7 mouse cellular contexts compared by ENCODE assay signal in the genomic region with DNA sequence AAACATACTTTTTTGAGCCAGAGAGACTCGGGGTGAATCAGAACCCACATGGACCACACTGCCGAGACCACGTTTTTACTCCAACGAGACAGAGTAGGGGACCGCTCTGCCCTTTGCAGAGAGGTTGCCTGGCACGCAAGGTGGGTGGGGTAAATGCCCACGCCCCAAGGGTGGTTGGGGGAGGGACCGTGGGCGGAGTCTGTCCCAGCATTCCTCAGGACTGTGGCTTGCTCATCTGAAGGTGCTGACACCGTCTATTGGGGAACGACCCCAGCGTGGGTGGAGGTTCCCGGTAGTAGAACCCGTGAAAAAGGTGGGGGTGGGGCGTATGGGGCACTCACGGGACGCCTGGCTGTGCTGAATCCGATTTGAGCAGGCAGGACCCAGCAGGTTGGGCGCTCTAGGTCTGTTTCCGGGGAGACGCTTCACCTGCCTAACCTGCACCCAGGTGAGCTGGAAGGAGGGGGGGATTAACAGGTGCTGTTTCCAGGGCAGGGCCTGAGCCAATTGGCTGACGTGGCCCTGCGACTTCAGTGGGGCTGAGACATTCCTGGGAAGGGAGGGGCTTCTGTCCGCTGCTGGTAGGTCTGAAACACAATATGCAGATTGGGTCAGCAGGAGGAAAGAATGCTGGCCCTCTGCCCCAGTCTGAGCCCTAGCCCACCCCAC. TPM values are rescaled to one million over a fixed set of nuclear protein-coding genes. Genes with fewer than 3 reads are reported as not detected.
DNase-seq lines count a peak whose midpoint lies in the region; ATAC-seq lines count a peak whose summit lies in the region.

Gene Tmem125 (minus strand): TSS at position 453 of the 669 bp plus-strand sequence.

- H3K27me3 ChIP-seq in forebrain, embryonic 12.5 days = peaks cover 20% of the 10 kb centered on the region
- H3K27me3 ChIP-seq in hindbrain, embryonic 15.5 days = no peaks in the 10 kb centered on the region
- H3K27me3 ChIP-seq in limb, embryonic 15.5 days = peaks cover 4% of the 10 kb centered on the region; the same call in 1 of the 2 replicates
- H3K27me3 ChIP-seq in midbrain, embryonic 14.5 days (ENCODE audit: control insufficient read depth, insufficient read depth, low read length) = no peaks in the 10 kb centered on the region

- 0 out of 2 replicates have a peak, but pooled peaks have one; percentile 33 for ATAC-seq in forebrain, embryonic 12.5 days (ENCODE audit: low FRiP score)
- ATAC-seq in hindbrain, embryonic 15.5 days (ENCODE audit: low FRiP score, low read depth) = peak; percentile 42; the same call in 1 of the 2 replicates
- peak; percentile 56; the same call in 1 of the 2 replicates for ATAC-seq in limb, embryonic 15.5 days (ENCODE audit: insufficient number of reproducible peaks, low FRiP score, low TSS enrichment, low read depth)
- peak; percentile 55; the same call in 1 of the 2 replicates for ATAC-seq in midbrain, embryonic 14.5 days (ENCODE audit: low FRiP score, low TSS enrichment)

- peaks cover 9% of the 10 kb centered on the region; the same call in 1 of the 2 replicates for H3K4me1 ChIP-seq in forebrain, embryonic 12.5 days
- H3K4me1 ChIP-seq in hindbrain, embryonic 15.5 days (replicated peaks) = peaks cover 7% of the 10 kb centered on the region; the same call in 1 of the 2 replicates
- H3K4me1 ChIP-seq in limb, embryonic 15.5 days = peaks cover 19% of the 10 kb centered on the region
- 0 out of 2 replicates have a peak, but pooled peaks cover 7% of the 10 kb centered on the region for H3K4me1 ChIP-seq in midbrain, embryonic 14.5 days (ENCODE audit: control insufficient read depth, insufficient read depth, low read length)

- peak within 1 kb of the TSS; percentile 57 for H3K4me2 ChIP-seq in forebrain, embryonic 12.5 days
- peak within 1 kb of the TSS; percentile 63 for H3K4me2 ChIP-seq in hindbrain, embryonic 15.5 days
- H3K4me2 ChIP-seq in limb, embryonic 15.5 days = peak within 1 kb of the TSS; percentile 57
- peak within 1 kb of the TSS; percentile 58 for H3K4me2 ChIP-seq in midbrain, embryonic 14.5 days (ENCODE audit: low read length)

- 2% methylated on average over 24 of the region's 24 CpGs for WGBS in forebrain, embryonic 12.5 days
- WGBS in hindbrain, embryonic 15.5 days = 2% methylated on average over 24 of the region's 24 CpGs
- 5% methylated on average over 24 of the region's 24 CpGs for WGBS in limb, embryonic 15.5 days
- 3% methylated on average over 24 of the region's 24 CpGs for WGBS in midbrain, embryonic 14.5 days

- no peak within 1 kb of the TSS for H3K27ac ChIP-seq in forebrain, embryonic 12.5 days
- H3K27ac ChIP-seq in hindbrain, embryonic 15.5 days (replicated peaks) = no peak within 1 kb of the TSS
- H3K27ac ChIP-seq in limb, embryonic 15.5 days = peak within 1 kb of the TSS; percentile 78
- no peak within 1 kb of the TSS for H3K27ac ChIP-seq in midbrain, embryonic 14.5 days (replicated peaks; ENCODE audit: low read depth, low read length)

- peak within 1 kb of the TSS; percentile 29 for H3K4me3 ChIP-seq in forebrain, embryonic 12.5 days (replicated peaks)
- peak within 1 kb of the TSS; percentile 35 for H3K4me3 ChIP-seq in hindbrain, embryonic 15.5 days
- H3K4me3 ChIP-seq in limb, embryonic 15.5 days = peak within 1 kb of the TSS; percentile 34
- peak within 1 kb of the TSS; percentile 30 for H3K4me3 ChIP-seq in midbrain, embryonic 14.5 days (replicated peaks; ENCODE audit: low read depth, low read length)

- H3K9ac ChIP-seq in forebrain, embryonic 12.5 days = no peak within 1 kb of the TSS; the same call in 1 of the 2 replicates
- H3K9ac ChIP-seq in hindbrain, embryonic 15.5 days = peak within 1 kb of the TSS; percentile 10; the same call in 1 of the 2 replicates
- H3K9ac ChIP-seq in limb, embryonic 15.5 days = no peak within 1 kb of the TSS
- H3K9ac ChIP-seq in midbrain, embryonic 14.5 days (replicated peaks; ENCODE audit: low read length) = peak within 1 kb of the TSS; percentile 36; the same call in 1 of the 2 replicates

- 0 out of 2 replicates have a peak, but pooled peaks cover 3% of the 10 kb centered on the region for H3K9me3 ChIP-seq in forebrain, embryonic 12.5 days
- H3K9me3 ChIP-seq in hindbrain, embryonic 15.5 days = 0 out of 2 replicates have a peak, but pooled peaks cover 4% of the 10 kb centered on the region
- no peaks in the 10 kb centered on the region for H3K9me3 ChIP-seq in limb, embryonic 15.5 days
- no peaks in the 10 kb centered on the region for H3K9me3 ChIP-seq in midbrain, embryonic 14.5 days (ENCODE audit: control insufficient read depth, low read length)

- no peaks in the 10 kb centered on the region for H3K36me3 ChIP-seq in forebrain, embryonic 12.5 days (replicated peaks)
- H3K36me3 ChIP-seq in hindbrain, embryonic 15.5 days = no peaks in the 10 kb centered on the region
- H3K36me3 ChIP-seq in limb, embryonic 15.5 days = no peaks in the 10 kb centered on the region
- no peaks in the 10 kb centered on the region for H3K36me3 ChIP-seq in midbrain, embryonic 14.5 days (ENCODE audit: control insufficient read depth, insufficient read depth, low read length)

- DNase-seq in ES-CJ7 (ENCODE audit: low read depth, low spot score) (peak; percentile 81), WW6 (ENCODE audit: low read depth, low spot score) (peak; percentile 49)
- DNase-seq in midbrain, embryonic 14.5 days = peak; percentile 1
- peak; percentile 70 for DNase-seq in thymus, postnatal 14 days

RNA-seq across cellular contexts. Expression of gene Tmem125, which starts in this region (rescaled TPM):
- 0.36 TPM in 1 of 2 replicates, not detected in the other for polyA plus RNA-seq in forebrain, embryonic 12.5 days (2016; fragmentation: Nextera tagmentation; extraction: Ambion mirVana)
- polyA plus RNA-seq in hindbrain, embryonic 15.5 days (2015; fragmentation: Nextera tagmentation; extraction: Ambion mirVana) = 0.18 and 0.22 TPM in 2 replicates
- polyA plus RNA-seq in limb, embryonic 15.5 days (2015; fragmentation: Nextera tagmentation; extraction: Ambion mirVana) = 22.9 and 23.0 TPM in 2 replicates
- polyA plus RNA-seq in midbrain, embryonic 14.5 days (2014; fragmentation: Nextera tagmentation; extraction: Ambion mirVana) = not detected in 2 replicates

Comparison
In these comparisons a context has a peak if more than half of its experiments do, and no peak if none do; other contexts are left out.
1. RNA of gene Tmem125 (polyA plus RNA-seq): 22.9 to 23.0 TPM in limb, embryonic 15.5 days; 0.18 to 0.22 TPM in hindbrain, embryonic 15.5 days, 0.36 TPM in forebrain, embryonic 12.5 days and not detected in midbrain, embryonic 14.5 days; every median in the first group is over 10 times any median in the second.
2. Peak in ATAC-seq, H3K4me3 ChIP-seq and H3K4me2 ChIP-seq in forebrain, embryonic 12.5 days; RNA of the gene not detected or under 1 TPM.
3. Peak in ATAC-seq, H3K4me3 ChIP-seq, H3K9ac ChIP-seq and H3K4me2 ChIP-seq in hindbrain, embryonic 15.5 days; RNA of the gene not detected or under 1 TPM.
4. Peak in DNase-seq, ATAC-seq, H3K4me3 ChIP-seq, H3K9ac ChIP-seq and H3K4me2 ChIP-seq in midbrain, embryonic 14.5 days; RNA of the gene not detected or under 1 TPM.
5. DNase-seq: peak in every context shown above with its lines; median percentile 81 in ES-CJ7; 70 in thymus, postnatal 14 days; 49 in WW6; 1 in midbrain, embryonic 14.5 days.
6. Peak in every context shown above with its lines, with median percentiles within 50 percentile points of each other: ATAC-seq, H3K4me2 ChIP-seq and H3K4me3 ChIP-seq.